Mouse (Mus musculus) kidney, postnatal 4 days (tissue): ENCODE data around the gene Amt.
A peak's percentile ranks its signal among the peaks of the same experiment; 100 is the strongest.
"Not testable (repeated sequence)": the region's sequence is repeated elsewhere in the genome, so short reads cannot be mapped to it uniquely, and the experiment has no call there.

Experiments used
- DNase-seq, 2 experiments: peaks; one replicate each; pipeline ENCODE4 v3.0.0; 2021; ENCODE audit warnings: mixed read lengths in 2 of 2

Amt gene

DNA sequence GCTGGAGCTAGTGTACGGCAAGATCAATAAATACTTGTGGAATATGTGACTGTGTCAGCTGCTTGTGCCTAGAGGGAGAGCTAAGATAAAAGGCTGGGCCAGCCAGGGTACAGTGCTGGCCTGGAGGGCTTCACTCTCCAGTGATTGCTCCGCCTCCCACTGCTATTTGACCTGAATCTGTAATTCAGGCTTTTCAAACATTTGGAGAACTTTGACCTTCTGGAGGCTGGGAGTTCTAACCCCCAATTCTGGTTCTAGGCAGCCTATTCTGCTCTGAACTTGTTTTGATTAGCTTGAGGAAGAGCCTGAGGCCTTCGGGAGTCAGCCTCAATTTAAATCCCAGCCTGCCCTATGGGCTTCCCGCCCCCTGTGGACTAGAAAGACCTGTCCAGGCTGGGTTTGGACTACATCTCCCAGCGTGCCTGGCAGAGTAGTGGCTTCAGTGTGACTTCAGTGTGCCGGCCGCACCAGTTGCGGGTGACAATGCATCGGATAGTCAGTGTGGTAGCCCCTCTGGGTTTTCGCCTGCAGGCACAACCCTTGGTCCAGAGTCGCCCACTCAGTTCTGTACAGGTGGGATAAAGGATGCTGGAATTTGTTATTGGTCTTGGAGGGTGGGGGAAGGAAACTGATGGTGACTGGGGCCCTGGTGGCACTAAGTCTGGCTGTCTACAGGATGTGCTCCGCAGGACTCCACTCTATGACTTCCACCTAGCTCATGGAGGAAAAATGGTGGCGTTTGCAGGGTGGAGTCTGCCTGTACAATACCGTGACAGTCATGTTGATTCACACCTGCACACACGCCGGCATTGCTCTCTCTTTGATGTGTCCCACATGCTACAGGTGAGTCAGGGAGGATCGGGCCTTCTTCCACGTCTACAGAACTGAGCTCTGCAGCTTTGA, at the start of gene Amt:
Gene Amt, plus strand, starts transcription at position 401 of the 903 bp plus-strand sequence.
- DNase-seq = peak; percentile 73 to 84

DNA sequence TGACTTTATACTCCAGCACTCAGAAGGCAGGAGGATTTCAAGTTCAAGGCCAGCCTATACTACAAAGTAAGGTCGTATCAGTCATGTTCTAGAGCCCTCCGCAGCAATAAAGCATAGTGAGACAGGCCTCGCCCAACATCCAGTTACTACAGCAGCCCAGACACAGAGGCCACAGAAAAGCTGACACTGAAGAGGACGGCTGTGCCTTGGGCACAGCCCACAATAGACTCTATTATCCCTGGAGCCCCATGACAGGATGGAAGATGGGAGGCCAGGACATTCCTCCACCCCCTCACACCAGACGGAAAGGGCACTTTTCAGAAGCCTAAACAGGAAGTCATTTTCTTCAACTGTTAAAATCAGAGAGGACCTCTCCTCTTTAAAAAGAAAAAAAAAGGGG, 47.7 kb upstream of the Amt start:
- DNase-seq = no peak

GRCm38 (mm10) chr9:108251877-108252276, 44.8 kb upstream of the Amt start:
- DNase-seq = no peak

DNA sequence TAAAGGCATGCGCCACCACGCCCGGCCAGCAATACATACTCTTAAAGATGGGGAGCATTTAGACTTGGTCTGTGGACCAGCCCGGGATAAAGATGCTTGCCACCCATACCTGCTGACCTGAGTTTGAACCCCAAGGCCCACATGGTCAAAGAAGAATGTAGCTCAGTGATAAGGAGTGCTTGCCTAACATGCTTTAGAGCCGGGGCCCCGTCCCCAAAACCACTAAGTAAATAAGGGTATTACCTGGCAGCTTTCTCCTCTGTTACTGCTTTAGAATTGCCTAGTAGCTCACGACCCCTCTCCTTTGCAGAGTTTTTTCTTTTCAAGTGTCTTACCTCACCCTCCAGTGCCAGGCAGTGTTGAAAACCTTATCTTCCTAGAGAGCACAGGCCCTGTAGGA, 43.9 kb upstream of the Amt start:
- no peak for DNase-seq

- no peak for DNase-seq
Measured at GRCm38 (mm10) chr9:108260526-108260925, 36.1 kb upstream of the Amt start.

DNA sequence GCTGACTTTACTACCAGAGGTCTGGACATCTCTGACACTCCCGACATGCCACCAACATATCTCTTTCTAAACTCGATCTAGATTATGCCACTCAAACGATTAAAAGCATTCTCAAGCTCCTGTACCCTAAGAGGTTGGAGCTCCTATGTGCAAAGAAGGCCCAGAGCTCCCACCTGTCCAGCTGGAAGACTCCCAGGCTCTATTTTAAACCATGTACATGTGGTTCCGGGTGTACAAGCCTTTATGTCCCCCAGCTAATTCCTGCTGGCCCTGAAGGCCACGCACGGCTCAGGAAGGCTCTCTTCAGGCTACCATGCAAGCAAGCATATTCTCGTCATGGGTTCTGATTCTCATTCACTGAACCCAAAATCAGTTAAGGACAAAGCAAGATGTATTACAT, 34.8 kb upstream of the Amt start:
- DNase-seq = no peak

DNA sequence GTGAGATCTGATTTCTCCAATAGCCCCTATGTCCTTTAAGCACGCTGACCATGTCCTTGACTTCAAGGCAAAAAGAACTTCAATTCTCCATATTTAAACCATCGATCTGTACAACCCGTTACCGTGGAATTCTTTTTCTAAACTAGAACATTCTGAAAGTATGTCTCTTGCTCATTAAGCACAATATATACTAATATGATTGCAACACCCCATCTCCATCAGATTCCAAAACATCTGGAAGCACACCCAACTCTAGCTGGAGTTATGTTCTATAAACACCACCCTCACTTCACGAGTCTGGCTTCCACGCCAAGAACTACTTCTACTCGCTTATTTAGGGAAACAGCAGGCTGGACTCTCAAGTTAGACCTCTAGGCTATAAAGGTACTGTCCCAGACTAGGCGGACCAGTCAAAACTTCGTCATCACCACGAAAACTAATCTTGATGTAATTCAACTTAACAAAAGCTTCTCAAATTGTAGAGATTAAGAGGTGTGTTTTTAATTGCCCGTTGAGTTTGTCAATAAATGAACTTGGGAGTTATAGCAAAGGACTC, 34.1 kb upstream of the Amt start:
- peak in 1 of 2 experiments; percentile 18 for DNase-seq

DNA sequence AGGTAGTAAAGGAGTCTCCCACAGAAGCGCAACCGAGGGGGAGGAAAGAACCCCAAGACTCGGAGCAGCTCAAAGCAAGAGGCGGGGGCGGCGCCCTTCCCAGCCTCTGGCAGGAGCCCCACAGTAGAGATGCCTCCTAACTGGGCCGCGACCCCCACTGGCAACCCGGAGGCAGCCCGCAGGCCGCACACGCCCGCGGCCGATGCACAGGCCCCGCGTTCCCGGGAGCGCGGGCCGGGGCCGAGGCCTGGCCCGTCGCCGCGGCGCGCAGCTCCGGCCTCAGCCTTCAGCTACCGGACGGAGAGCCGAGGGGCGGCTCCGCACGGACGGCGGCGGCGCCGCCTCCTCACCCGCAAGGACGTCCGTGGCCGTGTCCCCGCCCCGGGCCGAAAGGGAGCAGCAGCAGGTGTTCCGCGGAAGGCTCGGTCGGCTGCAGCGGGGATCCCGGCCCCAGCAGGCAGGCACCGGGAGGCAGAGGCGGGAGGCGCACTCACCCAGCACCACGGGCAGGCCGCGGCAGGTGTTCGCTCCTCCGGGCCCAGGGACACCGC, 33.4 kb upstream of the Amt start:
- DNase-seq = peak in 1 of 2 experiments; percentile 59

- DNase-seq = peak; percentile 100
Measured at GRCm38 (mm10) chr9:108263690-108264190, 32.9 kb upstream of the Amt start, which contains the start of gene Dag1. Gene Dag1, minus strand, starts transcription at chr9:108263958.

GRCm38 (mm10) chr9:108264191-108264921, 32.3 kb upstream of the Amt start:
- peak; percentile 57 to 75 for DNase-seq

DNA sequence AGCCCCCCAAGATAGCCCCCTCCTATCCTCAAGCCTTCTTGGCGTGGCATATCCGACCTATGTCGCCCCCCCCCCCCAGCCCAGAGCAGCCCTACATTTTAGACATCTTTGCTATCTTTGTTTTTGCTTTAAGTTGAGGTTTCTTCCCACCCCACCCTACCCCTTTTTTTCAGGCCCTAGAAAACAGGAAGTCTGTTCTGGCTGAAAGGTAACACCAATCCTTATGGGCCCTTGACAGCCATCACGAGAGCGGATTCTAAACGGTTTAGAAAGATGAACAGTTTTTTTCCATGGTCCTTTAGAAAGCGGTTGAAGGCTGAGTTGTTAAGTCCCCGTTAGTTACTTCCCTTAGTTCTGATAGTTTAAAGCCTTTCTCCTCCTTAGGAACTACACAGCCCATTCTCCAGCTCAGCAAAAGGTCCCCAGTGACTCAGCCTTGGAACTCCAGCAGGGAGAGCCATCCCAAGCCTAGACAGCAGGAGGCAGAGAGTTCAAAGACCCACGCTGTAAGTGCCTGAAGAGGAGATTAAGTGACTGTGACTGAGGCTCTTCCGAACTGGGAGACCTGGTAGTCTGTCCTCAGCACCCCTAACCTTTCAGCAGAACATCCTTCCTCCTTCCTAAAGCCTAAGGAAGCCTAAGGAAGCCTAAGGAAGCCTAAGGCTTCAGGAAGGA, 30.3 kb upstream of the Amt start:
- no peak for DNase-seq

DNA sequence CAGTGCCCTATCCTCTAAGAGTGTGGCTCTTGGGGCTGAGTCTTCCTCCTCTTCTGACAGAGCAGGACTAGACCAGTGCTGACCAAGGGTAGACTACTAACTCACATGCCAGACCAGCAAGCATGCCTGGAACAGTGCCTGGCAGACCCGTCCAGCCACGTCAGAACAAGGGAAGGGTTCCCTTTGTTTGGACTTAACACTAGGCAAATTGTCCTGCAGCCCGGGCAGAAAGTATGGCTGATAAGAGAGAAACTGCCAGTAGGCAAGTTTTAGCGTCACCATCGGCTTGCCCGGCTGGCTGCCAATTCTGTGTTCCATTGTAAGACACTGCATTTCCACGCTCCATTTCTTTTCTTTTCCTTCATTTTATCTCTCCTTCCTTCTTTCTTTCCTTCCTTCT, 29.0 kb upstream of the Amt start:
- DNase-seq = peak in 1 of 2 experiments; percentile 13

DNA sequence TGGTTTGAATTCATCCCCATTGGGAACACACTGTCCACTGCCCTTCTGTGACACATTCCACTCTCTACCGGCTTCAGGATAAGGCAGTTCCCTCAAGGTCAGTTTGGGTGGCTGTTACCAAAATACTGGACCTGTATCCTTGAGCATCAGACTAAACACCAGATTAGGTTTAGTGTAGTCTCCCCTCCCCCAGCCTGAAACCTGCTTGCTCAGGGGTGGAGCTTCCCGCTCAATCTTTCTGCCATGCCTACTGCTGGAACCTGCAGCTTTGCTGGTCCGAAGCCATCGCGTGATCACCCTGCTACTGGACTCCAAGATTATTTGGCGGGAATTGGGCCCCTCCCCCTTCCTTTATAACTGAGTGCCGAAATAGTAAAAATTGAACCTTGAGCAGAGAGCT, 28.0 kb upstream of the Amt start:
- DNase-seq = not testable (repeated sequence)

DNA sequence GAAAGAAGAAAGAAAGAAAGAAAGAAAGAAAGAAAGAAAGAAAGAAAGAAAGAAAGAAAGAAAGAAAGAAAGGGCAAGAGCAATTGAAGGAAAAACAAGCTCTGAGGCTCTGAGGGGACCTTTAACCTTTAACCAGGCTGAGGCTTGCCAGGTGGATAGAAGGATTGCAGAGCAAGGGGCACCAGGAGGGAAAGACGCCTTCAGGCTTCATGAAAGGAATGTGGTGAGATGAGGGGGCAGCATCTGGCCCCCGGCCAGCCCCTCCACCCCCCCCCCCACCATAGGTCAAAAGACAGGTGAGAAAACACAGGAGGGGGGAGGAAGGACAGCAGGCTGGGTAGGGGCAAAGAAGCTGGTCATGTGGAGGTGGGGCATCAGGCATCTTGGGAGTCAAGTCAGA, 24.7 kb upstream of the Amt start:
- DNase-seq = peak in 1 of 2 experiments; percentile 21

- no peak for DNase-seq
Measured at GRCm38 (mm10) chr9:108272691-108273090, 24.0 kb upstream of the Amt start.

- DNase-seq = no peak
Measured at GRCm38 (mm10) chr9:108273485-108273884, 23.2 kb upstream of the Amt start.

DNA sequence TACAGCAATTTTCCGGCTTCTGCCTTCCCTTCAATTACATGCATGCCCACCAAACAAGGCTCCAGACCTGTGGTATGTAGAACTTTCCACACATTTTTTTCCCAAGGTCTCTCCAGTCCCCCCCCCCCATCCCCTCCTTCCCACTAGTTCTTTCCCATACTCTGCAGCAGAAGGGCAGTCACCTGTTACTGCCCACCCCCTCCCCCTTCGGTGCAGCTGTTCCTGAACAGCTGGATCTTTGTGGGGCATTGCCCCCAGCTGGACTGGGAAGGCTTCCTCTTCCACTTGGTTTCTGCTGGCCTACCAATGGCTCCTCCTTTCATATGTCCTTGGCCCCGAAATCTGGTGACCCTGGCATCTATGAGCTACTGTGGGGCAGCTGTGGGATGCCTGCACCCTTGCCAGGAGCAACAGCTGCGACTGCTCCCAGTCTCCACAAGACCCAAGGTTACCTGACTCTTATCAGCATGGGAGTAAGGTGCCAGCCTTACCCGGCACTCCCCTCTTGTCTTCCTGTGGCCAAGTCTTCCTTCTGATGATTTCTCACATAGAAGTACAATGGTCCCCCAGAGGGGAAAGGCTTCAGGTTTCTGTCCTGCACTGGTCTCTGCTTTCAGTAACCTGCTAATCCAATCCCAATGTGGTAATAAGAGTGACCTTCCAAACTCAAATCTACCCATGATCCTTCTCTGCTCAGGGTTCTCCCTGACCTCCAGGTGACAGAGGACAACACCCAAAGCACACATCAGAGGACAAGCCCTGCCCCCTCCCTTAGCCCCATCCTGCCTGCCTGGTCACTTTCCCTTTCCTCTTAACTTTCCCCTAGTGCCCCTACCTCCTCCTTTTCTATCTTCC, 21.9 kb upstream of the Amt start:
- peak; percentile 29 to 55 for DNase-seq

DNA sequence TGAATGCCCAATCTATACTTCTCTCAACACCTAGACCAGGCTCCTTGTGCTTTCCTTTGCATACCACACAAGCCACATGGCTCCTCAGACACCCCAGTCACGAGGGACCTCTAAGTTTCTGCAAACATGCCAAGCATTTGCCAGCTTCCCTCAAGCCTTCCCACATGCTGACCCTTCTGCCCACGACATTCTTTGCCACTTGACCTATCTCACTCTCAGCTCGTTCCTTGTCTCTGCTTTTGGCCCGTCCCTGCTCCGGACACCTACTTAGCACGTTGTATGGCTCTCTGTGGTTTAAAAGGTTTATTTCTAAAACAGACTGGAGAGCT, 21.4 kb upstream of the Amt start:
- DNase-seq = peak; percentile 24 to 44

DNA sequence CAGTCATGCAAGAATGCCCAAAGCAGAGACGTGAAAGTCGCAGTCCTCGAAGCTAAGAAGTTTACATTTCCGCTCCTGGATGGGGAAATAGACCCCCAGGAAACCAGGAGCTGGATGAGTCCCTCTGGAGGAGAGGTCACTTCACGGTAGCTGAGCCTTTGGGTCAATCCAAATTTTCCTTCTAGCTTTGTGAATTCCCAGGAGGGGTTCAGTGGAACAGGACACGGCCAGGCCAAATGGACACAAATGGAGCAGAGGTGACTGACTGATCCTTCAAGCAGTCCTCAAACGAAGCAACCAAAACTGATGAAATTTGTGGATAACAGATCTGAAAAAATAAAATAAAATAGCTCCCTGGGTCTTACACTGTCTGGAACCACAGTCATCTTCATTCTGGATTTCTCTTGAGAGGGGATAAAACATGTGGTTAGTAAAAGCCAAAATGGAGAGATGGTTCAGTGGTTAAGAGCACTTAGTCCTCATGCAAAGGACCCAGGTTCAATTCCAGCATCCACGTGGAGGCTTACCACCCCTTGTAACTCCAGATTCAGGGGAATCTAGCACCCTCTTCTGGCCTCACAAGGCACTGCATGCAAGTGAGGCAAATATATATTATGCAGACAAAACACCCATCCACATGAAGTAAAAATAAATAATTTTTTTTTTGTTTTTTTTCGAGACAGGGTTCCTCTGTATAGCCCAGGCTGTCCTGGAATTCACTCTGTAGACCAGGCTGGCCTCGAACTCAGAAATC, 17.8 kb upstream of the Amt start:
- DNase-seq = peak; percentile 69 to 71

GRCm38 (mm10) chr9:108280071-108280828, 16.4 kb upstream of the Amt start:
- peak; percentile 81 to 85 for DNase-seq
